Mouse (Mus musculus) kidney, postnatal 14 days (tissue): ENCODE measurements around the gene Klb.
"Not testable (repeated sequence)": the region's sequence is repeated elsewhere in the genome, so short reads cannot be mapped to it uniquely, and the experiment has no call there.

Experiments used
- DNase-seq: peaks from one replicate; pipeline ENCODE4 v3.0.0; 2022; ENCODE audit warnings: mixed read lengths

The Klb gene

DNA sequence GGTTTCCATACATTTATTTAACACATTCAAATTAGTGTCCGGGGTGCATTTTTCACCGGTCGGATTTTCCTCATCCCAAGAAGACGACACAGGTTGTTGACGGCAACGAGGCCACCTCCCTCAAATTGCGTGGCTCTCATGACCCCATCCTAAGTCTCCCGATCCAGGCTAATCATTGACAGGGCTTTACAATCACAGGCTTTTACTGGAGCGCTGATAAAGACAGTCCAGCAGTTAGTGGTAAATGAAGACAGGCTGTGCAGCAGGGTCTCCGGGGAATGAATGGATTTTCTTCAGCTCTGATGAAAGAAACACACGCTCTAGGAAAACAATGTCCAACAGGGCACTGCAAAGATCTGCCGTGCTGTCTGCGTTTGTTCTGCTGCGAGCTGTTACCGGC is at the start of gene Klb:
Gene Klb, plus strand, starts transcription at position 147 of the 400 bp plus-strand sequence.
- no peak for DNase-seq

DNA sequence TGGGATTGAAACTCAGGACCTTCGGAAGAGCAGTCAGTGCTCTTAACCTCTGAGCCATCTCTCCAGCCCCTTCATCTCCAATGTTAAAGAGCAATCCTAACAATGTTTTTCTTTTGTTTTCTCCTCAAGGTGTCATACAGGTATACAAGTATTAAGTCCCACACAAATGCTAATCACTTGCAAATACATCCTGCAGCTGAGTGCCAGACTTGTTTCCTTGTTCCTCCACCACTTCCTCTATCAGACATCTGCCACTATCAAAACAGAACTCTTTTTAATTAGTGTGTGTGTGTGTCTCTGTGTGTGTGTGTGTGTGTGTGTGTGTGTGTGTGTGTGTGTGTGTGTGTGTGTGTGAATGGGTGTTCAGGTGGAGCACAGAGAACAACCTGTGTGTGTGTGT is 48.5 kb upstream of the Klb start:
- DNase-seq: not testable (repeated sequence)

DNA sequence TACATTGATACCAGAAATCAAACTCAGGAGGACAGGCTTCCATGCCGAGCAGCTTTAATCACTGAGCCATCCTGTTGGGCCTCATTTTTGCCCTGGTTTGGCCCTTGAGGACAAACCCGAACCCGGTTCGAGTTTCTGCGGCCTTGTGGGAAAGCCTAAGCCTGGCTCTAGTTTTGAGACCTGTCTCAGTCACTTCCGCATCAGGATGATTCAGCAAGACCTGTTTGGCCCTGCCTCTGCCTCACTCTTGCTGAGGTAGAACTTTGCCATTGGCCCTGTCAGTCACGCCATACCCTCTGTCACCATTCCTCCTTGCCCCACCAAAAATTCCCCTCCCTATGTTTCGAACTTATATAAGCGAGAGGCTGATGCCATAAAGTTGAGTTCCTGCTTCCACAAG is 48.0 kb upstream of the Klb start:
- no peak for DNase-seq

DNA sequence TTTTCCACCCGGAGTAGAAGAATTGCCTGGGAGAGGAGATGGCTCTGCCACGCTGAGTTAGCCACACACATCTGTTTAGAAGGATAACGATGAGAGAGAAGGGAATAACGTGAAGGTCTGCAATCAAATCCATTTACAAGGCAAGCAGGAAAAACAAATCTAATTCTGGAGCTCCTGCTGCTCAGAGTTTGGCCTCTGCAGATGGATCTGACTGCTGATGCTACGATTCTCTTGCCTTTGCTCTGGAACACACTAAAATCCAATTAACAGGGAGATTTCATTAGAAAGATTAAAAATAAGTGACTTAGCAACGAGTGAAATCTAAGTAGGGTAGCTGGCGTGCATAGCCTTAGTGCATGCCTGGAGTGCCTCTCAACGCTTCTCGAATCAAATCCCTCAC is 42.6 kb upstream of the Klb start:
- DNase-seq: no peak

DNA sequence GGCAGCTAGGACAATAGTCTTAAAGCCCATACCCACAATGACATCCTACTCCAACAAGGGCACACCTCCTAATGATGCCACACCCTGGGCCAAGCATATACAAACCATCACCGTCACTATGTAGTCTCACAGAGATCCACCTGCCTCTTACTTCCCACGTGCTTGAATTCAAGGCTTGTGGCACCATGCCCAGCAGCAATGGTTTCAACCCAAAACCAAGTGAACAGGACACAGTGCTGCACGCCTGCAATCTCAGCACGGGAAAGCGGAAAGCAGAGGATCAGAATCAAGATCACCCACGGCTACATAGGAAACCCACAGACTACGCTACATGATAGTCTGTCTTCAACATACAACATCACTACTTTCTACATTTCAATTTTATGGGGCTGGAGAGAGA is 39.9 kb upstream of the Klb start:
- no peak for DNase-seq

DNA sequence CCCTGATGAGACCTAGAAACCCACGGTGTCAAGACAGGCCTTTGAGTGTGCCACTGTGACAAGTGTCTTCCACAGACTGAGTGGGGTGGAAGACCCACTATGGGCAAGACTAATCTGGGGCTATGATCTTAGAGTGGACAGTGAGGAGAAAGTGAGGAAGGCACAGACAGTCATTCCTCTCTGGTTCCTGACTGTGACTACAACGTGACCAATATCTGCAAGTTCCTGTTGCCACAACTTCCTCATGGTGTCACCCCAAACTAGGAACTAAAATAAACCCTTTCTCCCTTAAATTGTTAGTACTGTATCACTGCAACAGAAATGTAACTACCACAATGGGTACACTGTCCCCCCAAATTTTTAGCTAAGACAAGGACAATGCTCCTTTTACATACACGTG is 39.2 kb upstream of the Klb start:
- DNase-seq: no peak

DNA sequence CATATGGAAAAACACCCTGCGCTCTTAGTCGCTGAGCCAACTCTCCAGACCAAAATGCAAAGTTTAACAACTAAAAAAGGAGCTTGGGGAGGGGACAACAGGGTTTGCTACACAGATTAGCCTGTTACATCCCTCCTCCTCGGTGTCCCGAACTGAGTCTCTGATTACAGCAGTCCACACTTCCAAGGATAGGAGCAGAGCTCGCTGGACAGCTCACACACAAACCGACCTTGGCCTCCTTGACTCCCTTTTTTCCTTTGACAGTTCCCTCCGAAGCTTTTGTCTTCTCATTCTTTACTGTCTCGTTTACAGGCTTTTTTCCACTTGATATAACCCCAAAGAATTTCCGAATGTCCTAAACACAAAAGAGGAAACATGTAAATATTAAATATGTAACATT is 28.9 kb upstream of the Klb start:
- DNase-seq: no peak

DNA sequence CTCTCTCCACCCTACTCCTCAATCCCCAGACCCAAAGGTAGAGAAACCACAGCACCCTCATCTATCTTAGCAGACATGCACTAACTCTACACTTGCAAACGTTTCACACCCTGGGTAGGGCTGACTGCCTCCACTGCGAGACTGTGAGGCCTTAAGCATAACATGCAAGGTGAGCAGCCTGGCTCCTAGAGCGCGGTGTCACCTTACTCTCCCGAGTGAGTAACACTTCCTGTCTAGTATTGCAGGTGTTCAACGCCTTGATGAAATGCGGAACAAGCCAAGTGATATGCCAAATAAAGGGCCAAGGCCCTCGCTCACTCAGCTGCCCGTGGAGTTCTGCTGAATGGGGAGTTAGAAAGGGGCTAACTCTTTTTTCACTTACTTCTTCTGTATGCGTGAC is 25.9 kb upstream of the Klb start:
- DNase-seq: no peak

DNA sequence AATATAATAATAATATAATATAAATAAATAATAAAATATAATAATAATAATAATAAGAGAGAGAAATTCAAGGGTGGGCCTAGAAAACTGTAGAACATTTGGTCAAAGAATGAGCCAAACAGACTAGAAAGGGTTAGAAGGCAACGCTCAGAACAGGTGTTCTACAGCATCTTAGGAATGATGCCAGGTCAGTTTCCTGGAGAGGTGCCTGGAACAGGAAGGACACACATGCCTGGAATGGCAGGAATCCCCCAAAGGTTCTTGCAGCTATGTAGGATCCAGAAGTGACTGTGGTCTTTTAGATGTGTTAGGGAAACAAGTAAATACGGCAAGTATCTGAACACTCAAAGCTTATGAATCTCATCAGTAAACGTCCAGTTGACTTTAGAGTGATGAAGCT is 23.8 kb upstream of the Klb start:
- no peak for DNase-seq

DNA sequence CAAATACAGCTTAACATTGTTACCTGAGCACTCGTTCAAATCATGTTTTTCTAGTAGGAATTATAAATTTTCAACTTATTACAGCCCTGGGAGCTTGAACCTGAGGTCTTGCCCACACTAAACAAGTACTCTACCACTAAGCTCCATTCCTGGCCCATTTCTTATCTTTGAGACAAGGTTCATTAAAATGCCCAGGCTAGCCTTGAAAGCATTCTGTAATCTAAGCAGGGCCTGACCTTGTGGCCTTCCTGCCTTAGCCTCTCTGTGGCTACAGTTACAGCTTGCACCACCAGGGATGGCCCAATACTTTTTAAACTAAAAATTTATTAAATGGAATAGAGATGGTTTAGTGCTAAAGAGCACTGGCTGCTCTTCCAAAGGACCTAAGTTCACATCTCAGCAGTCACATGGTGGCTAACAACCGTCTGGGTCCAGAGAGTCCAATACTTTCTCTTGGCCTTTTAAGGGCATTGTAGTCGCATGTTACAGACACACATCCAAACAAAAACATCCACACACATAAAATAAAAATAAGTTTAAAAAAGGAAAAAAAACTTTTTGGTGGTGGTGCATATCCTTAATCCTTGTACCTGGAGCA is 23.3 kb upstream of the Klb start:
- no peak for DNase-seq

DNA sequence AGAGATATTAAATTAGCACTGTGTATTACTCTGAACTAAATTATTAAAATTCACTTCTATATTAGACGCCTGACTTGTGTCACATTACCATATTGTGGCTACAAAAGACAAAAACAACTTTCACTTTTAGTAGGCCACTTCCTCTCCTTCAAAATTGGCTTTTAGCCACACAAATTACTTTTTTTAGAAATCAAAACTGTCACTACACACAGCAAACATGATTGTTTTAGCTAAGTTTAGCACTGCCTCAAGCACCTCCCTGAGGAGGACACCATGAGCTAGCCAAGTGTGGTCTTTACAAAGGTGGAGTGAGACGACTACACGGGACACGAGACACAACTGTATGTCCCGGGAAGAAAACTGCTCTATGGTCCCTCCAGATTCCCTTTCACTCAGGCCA is 21.9 kb upstream of the Klb start:
- peak; percentile 12 for DNase-seq

DNA sequence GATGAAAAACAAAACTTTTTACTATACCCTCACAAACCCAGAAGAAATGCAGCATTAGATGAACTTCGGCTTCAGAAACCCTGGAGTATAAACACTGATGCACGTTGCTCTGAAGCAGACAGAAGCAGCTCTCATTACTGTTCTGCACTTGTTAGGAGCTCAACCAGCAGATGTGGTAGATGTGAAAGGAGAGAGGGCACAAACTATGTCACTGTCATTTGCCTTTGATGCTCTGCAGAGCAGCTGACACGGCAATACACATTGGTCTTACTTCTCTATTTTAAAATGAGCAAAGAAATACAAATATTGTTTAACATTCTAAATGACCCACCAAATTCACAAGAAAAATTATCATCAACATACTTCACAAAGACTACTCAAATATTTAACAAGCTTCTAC is 18.1 kb upstream of the Klb start:
- no peak for DNase-seq

DNA sequence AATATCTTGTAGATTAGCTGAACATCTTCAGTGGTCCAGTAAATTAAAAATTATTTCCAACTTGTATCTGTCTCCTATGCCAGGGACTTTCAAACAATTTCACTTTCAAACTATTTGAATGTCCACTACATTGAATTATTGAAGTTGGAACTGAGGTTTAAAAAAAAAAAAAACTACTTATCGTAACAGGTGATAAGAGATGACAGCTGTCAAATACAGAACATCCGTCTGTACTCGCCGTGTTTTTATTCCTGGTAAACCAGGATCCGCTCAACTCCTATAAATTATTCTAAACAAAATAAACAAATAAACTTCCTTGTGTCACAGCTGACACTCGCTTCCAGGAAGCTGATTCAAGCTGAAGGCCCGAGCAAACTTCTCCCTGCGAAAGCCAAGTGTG is 13.3 kb upstream of the Klb start:
- DNase-seq: no peak

DNA sequence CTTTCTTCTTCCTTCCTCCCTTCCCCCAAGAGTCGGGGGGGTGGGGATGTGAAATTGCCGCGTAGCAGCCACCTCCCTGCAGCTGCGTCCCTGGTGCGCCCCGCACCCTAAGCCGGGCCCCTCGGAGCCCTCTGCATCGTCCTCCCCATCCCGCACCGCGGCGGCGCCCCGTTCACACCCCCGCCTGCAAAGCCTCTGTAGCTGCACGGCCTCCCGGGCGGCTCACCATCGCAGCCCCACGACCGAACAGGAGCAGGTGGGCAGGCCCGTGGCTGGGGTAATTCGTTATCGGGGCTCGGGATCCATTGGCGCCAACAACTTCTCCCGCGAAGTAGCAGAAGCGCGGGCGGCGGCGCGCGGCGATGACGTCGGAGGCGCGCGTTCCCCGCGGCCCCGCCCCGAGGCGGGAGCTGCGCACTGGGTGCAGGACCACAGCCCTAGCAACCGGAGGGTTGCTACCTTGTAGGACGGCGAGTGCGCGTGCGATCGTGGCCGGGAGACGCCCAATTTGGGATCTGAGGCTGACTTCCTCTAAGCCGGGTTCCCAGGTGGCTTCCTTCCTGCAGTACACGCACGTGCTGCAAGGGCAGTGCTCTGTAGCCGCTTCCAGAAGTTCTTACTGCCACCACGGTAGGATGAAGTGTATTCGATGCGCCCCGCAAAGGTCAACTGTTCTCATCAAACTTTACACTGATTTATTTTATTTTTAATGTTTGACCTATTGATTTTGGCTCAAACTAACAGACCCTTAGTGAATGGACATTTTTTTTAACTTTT is 12.6 kb upstream of the Klb start, which contains the start of gene Rfc1:
Gene Rfc1, minus strand, starts transcription at position 373 of the 777 bp plus-strand sequence.
- DNase-seq: peak; percentile 93

DNA sequence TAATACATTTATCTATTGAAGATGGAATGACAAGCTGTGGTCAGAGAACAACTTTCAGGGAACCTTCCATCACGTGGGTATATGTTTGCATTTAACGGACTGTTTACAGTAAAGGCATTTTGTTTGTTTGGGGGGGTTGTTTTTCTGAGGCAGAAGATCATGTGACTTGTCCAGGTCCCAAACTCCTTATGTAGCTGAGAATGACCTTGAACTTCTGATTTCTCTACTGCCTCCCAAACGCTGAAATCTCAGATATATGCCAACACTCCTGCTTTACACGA is 12.1 kb upstream of the Klb start:
- no peak for DNase-seq

DNA sequence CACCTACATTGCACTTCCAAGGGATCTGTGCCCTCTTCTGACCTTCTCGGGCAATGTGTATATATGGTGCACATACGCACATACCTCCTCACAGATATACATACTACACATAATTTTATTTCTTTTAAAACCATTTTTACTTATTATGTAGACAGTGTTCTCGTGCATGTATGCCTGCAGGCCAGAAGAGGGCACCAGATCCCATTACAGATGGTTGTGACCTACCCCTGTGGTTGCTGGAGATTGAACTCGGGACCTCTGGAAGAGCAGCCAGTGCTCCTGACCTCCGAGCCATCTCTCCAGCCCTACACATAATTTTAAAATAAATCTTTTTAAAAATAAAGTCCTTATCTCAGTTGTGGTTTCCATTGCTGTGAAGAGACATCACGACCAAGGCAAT is 9.7 kb upstream of the Klb start:
- no peak for DNase-seq

DNA sequence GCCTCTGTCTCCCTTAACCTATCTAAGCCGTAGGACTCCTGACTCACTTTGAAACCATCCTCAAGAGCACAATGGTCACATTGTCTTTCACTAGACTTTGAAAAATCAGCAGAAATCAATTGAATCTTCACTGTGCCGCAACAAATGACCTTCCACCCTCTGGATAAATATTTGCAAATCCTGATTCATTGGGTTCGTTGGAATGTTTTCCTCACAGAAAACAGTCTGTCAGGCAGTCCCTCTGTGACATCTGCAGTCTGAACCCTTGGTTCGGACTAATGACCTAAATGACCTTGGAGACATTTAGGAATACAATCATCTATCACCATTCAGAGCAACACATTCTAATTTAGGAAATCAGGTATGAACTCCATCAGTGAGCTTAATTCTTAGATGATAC is 7.9 kb upstream of the Klb start:
- DNase-seq: no peak

DNA sequence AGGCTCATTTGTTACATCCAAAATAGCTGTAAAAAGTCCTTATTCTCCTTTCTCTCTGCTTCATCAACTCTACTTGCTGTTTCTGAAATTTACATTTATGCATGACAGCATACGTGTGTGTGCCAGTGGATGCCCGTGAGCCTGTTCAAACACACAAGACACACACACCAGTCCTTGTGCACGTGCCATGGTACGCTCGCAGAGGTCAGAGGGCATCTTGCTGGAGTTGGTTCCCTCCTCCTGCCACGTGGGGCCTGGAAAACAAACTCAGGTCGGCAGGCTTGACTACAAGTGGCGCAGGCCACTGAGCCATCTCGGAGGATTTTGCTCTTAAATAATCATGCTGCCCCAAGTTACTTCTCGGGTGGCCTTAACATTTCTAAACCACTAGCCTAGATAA is 2.4 kb downstream of the Klb start:
- no peak for DNase-seq

DNA sequence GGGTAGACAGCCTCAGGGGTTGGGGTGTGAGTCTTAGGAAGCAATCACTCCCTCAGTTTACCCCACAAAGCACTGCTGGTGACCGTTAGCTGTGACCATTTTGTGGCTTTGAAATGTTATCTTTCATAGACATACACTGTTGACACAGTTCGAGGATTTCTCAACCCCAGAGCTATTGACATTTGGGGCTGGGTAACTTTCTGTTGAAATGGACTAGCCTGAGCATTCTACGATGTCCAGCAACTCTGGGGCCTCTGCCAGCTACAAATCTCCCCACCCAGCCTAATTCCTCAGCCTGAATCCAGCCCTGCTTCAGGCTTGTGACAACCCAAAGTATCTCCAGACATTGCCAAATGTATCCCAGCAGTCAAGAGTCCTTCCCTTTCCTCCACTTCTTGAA is 6.0 kb downstream of the Klb start:
- no peak for DNase-seq

DNA sequence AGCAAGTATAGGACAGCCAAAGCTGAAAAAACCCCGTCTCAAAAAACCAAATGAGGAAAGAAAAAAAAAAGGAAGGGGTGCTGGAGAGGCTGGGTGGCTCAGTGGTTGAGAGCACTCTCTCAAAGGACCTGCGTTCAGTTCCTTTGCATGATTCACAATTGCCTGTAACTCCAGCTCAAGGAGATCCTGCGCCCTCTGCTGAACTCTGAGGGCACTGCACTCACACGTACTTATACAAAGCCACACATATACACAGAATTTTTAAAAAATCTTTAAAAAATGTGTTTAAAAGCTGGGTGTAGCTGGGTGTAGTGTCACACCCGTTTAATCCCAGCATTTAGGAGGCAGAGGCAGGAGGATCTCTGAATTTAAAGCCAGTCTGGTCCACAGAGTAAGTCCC is 6.9 kb downstream of the Klb start:
- DNase-seq: no peak

DNA sequence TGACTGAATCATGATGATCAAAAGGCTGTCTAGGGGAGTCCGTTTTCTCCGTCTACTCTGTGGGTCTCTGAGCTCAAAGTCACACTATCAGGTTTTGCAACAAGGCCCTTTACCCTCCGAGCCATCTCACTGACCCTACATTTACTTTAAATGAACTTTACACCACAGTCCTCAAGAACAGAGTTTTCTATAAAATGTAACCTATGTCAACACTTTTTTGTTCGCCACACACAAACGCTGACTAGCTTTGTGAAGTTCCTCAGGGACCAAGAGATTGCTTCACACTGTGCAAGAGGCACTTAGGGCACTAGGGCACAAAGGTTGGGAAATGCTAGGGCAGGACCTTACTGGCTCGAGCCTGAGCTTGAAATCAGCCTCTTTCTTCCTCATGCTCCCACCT is 8.7 kb downstream of the Klb start:
- no peak for DNase-seq

DNA sequence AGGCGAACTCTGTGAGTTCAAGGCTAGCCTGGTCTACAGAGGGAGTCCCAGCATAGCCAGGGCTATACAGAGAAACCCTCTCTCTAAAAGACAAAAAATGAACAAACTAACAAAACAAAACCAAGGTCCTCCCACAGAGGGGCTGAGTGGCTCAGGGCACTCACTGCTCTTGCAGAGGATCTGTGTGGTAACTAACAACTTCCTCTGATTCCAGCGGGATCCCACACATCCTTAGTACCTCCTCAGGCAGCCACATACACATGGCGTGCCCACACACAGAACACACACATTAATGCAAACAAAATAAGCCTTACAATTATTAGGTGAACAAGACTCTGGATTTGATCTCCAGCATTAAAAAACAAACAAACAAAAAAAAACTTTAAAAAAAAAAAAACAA is 9.7 kb downstream of the Klb start:
- no peak for DNase-seq

DNA sequence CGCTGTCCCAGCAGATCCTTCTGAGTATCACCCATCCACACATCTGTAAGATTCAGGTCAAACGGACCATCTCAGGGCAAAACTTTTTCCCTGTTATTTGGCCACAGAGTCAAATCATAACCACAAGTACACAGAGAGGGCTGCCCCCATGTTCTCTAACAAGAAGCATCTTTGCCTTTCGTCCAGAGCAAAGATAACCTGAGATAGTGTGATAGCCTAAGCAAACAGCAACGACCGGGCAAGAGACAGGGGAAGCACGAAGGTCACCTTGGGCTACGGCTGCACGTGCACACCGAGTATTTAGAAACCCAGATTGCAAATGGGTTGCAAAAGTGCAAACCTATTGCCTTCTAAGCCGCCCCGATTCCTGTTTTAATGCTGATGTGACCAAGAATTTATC is 19.7 kb downstream of the Klb start:
- DNase-seq: no peak

DNA sequence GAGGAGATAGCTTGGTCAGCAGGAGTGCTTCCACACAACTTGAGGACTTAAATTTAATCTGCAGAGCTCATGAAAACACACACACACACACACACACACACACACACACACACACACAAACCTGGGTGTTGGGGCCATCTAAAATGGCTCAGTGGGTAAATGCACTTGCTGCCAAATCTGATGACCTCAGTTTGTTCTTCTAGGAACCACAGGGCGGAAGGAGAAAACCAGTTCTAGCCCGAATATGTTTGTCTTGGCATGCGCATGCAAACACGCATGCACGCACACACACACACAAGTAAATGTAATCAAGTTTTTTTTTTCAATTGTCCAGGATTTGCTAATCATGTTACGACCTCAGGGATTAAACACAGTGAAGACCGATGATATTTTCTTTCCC is 23.4 kb downstream of the Klb start:
- DNase-seq: peak; percentile 8

DNA sequence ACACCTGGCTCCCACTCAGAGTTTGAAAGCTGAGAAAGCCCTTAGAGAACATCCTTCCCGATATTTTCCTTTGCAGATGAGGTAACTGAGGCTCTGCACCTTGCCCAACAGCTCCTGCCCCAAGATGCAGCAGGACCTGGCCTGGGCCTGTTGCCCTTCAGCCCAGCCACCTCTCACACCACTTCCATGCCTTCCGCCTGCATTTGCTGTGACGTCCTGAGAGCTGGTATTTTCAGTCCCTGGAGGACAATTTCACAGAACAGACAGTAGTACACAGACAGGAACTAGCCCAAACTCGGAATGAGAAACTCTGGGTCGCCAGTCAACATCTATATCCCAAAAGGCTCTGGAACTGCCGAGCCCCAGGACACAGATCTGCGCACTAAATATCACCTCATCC is 26.6 kb downstream of the Klb start:
- no peak for DNase-seq
